Mouse (Mus musculus) liver, embryonic 16.5 days (tissue): ENCODE measurements around the gene Golga2. TPM values are rescaled to one million over a fixed set of nuclear protein-coding genes. Genes with fewer than 3 reads are reported as not detected.
A peak's percentile ranks its signal among the peaks of the same experiment; 100 is the strongest.

Experiments
- ATAC-seq: fragments of 200-750 bp; cut with Nextera tagmentation; 2 replicates; pipeline ENCODE4 v1.8.0; 2017; ENCODE audit warnings: low read depth, mild to moderate bottlenecking, moderate number of reproducible peaks, moderate library complexity
- H3K27ac ChIP-seq: fragments of 300-500 bp; sonication (generic); 2 replicates; pipeline ENCODE4 v1.5.1; 2014; ENCODE audit warnings: mild to moderate bottlenecking, low read length
- H3K27me3 ChIP-seq: fragments of 300-500 bp; sonication (generic); 2 replicates; pipeline ENCODE4 v1.6.1; 2014; ENCODE audit warnings: low read depth, low read length, mixed read lengths; ENCODE audit not compliant: control insufficient read depth, insufficient read depth
- H3K36me3 ChIP-seq: fragments of 300-500 bp; sonication (generic); 2 replicates; pipeline ENCODE4 v1.6.1; 2014; ENCODE audit warnings: mild to moderate bottlenecking; ENCODE audit not compliant: control insufficient read depth, insufficient read depth
- H3K4me1 ChIP-seq: fragments of 300-500 bp; sonication (generic); 2 replicates; pipeline ENCODE4 v1.6.1; 2014; ENCODE audit warnings: low read depth, low read length, mixed read lengths; ENCODE audit not compliant: control insufficient read depth
- H3K4me2 ChIP-seq: fragments of 300-500 bp; sonication (generic); 2 replicates; pipeline ENCODE4 v1.6.1; 2014; ENCODE audit warnings: low read depth, low read length, mixed read lengths
- H3K4me3 ChIP-seq: fragments of 300-500 bp; sonication (generic); 2 replicates; pipeline ENCODE4 v1.5.1; 2014; ENCODE audit warnings: low read depth, mild to moderate bottlenecking, low read length
- H3K9ac ChIP-seq: fragments of 300-500 bp; sonication (generic); 2 replicates; pipeline ENCODE4 v1.6.1; 2014; ENCODE audit warnings: low read depth, low read length
- H3K9me3 ChIP-seq: fragments of 300-500 bp; sonication (generic); replicated peaks from 2 replicates; pipeline ENCODE4 v1.6.1; 2016; ENCODE audit warnings: low read length; ENCODE audit not compliant: control insufficient read depth
- WGBS: fragments of 180-500 bp; shearing (Covaris S2); extraction: QIAGEN DNeasy Blood & Tissue Kit; methylation state at CpG from one replicate; pipeline ENCODE4 v1.1.7; 2014; ENCODE audit not compliant: insufficient replicate concordance; 5-methylcytosine and 5-hydroxymethylcytosine counted together
- polyA plus RNA-seq: library from polyadenylated mRNA; unstranded; fragments of >200 nt; fragmentation: Nextera tagmentation; extraction: Ambion mirVana; gene quantifications from 2 replicates; pipeline ENCODE4 v1.2.1, GENCODE M21; 2015

Gene Golga2
- polyA plus RNA-seq, 1 experiment from 2014 or later, result 10.0 TPM

DNA sequence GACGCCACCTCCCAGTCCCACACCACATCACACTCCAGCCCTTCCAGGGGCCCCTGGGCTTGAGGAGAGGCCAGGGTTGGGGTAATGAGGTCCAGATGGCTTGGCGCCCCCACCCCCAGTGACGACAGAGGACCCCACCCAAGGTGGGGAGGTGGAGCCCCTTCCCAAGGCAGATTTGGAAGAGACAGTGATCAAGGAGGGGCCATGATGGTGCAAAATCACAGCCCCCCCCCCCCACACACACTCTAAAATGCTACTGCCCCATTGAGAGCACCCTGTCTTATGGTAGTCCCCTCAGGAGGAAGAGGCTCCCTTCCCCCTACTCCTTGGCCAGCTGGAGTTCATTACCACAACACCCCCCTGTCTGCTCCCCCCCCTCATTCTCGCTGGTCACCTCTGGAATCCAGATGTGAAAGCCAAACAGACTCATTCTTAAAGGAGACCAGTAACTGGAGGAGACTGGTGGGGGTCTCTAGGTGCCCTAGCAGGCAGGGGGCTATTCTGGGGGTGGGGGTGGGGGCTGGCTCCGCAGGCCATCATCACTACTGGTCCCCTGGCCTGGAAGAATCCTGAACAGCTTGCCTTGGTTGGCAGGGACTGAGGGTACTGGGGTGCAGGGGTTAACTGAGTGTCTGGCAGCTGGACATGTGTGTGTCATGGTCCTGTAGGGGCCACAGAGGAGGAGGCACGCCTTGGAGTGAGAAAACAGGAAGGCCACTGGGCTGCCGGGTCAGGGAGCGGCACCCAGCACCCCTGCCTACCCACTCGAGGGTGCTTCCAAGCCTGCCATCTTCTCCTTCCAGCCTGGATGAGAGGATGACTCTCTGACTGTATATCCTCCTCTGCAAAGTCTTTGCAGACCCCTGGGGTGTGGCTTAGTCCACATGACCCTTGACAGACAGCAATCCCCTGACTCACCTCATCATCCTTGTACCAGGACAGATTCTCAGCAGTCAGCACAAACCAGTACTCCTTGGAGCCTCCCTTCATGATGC, 32.7 kb downstream of the Golga2 start:
- Histone ChIP-seq H3K9me3 (no peaks in the 10 kb centered on the region), H3K36me3 (no peaks in the 10 kb centered on the region), H3K4me2 (no peak overlapping the region), H3K27me3 (peaks cover 31% of the 10 kb centered on the region), H3K4me1 (no peaks in the 10 kb centered on the region), H3K27ac (no peak overlapping the region), H3K4me3 (no peak overlapping the region), H3K9ac (no peak overlapping the region)
- no peak for ATAC-seq
- 27% methylated on average over 9 of the region's 9 CpGs for WGBS

DNA sequence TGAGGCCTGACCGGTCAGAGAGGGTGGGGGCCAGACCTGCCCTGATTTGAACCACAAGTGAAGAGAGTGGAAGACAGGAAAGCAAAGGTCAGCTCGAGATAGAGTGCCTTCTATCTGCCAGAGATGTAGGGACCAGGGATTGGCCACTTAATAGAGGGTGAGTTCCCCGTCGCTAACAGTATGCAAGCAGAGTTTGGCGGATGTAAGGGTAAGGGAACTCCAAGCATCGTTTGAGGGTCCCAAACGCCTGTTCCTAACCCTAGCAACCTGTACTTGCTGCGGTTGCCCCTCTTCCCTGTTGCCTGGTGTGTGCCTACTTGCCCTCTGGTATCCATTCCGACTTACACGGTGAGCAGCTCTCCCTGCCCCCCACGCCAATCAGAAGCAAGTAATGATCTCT, 33.5 kb downstream of the Golga2 start:
- H3K9me3 ChIP-seq, result no peaks in the 10 kb centered on the region
- no peaks in the 10 kb centered on the region for H3K4me1 ChIP-seq
- H3K9ac ChIP-seq, result no peak overlapping the region
- peaks cover 27% of the 10 kb centered on the region for H3K27me3 ChIP-seq
- no peak overlapping the region for H3K4me3 ChIP-seq
- ATAC-seq, result no peak
- H3K4me2 ChIP-seq, result no peak overlapping the region
- WGBS, result 51% methylated on average over 11 of the region's 11 CpGs
- no peaks in the 10 kb centered on the region for H3K36me3 ChIP-seq
- H3K27ac ChIP-seq, result no peak overlapping the region

DNA sequence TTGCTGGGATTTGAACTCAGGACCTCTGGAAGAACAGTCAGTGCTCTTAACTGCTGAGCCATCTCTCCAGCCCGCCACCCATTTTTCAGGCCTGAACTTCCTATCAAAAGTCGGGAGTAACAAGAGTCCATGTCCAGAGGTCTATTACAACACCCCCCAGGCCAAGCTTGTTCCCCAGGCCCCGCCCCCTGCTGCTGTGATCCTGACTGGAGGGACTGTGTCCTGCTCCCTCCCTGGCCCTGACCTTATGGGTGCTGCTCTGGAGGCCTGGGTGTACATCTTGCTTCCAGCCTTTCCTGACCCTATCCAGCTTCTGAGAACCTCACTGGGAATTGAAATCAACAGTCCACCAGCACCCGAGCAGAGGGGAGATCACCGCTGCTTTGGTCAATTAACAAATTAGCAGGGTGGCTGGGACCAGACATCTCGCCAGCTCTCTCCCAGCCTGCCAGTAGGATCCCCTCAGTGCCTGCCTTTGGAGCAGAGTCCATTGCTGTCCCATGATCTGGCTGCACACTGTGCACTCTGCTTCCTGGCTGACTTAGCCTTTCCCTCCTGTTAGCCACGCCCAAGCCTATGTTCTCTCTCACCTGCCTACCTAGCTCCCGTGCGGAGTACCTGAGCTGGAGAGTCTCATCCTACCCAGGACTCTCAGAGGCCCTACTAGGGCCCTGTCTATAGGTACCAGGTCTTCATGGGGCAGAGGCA, 34.6 kb downstream of the Golga2 start:
- ATAC-seq, result 0 out of 2 replicates have a peak, but pooled peaks have one; percentile 26
- Histone ChIP-seq H3K4me3 (no peak overlapping the region), H3K4me2 (no peak overlapping the region), H3K27me3 (peaks cover 22% of the 10 kb centered on the region), H3K4me1 (no peaks in the 10 kb centered on the region), H3K9me3 (no peaks in the 10 kb centered on the region), H3K27ac (no peak overlapping the region), H3K9ac (no peak overlapping the region), H3K36me3 (no peaks in the 10 kb centered on the region)
- 49% methylated on average over 9 of the region's 9 CpGs for WGBS

DNA sequence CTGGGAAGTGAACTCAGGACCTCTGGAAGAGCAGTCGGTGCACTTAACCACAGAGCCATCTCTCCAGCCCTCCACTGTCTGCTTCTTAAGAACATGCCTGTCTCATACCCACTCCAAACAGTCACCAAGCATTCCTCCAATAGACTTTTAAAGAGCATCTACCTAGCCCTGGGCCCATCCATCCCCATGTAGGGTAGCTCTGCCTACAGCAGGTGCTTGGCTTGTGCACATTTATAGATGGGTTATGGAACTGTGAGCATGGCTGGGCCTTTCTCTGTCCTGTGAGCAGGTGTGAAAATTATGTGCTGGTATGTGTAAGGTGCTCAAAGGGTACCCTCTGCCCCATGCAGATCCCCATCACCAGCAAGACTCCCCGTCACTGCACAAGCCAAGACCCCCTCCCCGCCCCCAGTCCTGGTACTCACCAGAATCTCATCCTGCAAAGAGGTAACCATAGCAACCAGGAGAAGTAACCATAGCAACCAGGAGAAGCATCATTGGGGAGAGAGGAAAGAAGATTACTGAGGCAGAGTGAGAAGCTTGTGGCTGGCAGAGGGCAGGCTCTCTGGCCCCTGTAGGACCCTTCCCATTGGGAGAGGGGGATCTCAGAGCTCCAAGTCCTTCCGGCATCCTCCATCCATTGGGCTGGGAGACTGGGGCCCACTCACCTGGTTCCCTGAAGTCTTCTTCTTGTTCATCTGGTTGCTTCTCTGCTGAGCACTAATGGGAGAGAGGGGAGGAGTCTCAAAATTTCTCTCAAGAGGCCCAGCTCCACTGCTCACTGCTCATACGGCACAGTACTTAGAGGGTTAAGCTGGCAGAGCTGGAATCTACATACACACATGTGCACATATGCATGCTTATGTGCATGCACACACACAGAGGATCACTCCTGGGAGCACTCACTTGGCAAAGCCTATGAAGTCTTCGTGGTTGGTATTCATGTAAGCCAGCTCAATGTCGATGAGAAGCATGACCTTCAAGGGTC, 35.9 kb downstream of the Golga2 start:
- no peak for ATAC-seq
- 60% methylated on average over 7 of the region's 7 CpGs for WGBS
- Histone ChIP-seq H3K27me3 (peaks cover 10% of the 10 kb centered on the region), H3K4me2 (no peak overlapping the region), H3K36me3 (no peaks in the 10 kb centered on the region), H3K4me3 (no peak overlapping the region), H3K9ac (no peak overlapping the region), H3K27ac (no peak overlapping the region), H3K9me3 (no peaks in the 10 kb centered on the region), H3K4me1 (no peaks in the 10 kb centered on the region)

DNA sequence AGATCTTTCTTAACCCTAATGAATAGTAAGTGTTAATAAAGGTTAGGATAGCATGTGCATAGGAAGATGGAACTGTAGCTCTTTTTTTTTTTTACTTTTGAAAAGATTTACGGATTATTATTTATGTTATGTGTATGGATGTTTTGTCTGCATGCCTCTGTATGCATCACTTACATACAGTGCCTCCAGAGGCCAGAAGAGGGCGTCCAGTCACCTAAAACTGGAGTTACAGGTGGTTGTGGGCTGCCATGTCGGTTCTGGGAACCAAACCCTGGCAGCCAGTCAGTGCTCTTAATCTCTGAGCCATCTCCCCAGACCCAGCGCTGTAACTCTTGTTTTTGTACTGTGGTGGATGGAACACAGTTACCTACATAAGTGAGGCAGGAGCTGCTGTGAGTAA, 37.1 kb downstream of the Golga2 start:
- no peak for ATAC-seq
- Histone ChIP-seq H3K4me3 (no peak overlapping the region), H3K27ac (no peak overlapping the region), H3K9me3 (no peaks in the 10 kb centered on the region), H3K4me1 (no peaks in the 10 kb centered on the region), H3K36me3 (no peaks in the 10 kb centered on the region), H3K4me2 (no peak overlapping the region), H3K27me3 (no peaks in the 10 kb centered on the region; the same call in 1 of the 2 replicates), H3K9ac (no peak overlapping the region)
- 42% methylated on average over 4 of the region's 4 CpGs for WGBS

DNA sequence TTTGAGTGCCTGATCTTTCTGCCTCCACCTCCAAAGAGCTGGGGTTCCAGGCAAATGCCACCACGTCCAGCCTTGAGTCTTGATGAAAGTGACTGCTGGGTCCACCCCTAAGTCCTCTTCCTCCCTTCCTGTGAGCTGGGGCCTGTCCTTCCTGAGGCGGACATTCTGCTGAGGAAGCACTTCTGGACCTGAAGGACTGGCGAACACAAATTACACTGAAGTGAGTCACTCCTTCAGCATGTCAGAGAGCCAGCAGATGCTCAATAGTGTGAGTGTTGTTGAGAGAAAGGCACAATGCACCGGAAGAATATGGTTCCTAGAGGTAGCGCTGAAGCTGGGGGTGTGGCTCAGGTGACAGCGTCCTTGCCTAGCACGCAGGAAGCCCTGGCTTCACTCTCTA, 38.2 kb downstream of the Golga2 start:
- no peaks in the 10 kb centered on the region for H3K9me3 ChIP-seq
- H3K27ac ChIP-seq, result no peak overlapping the region
- 33% methylated on average over 7 of the region's 7 CpGs for WGBS
- H3K4me1 ChIP-seq, result no peaks in the 10 kb centered on the region
- H3K4me2 ChIP-seq, result no peak overlapping the region
- ATAC-seq, result no peak
- H3K9ac ChIP-seq, result no peak overlapping the region
- no peaks in the 10 kb centered on the region for H3K27me3 ChIP-seq
- no peaks in the 10 kb centered on the region for H3K36me3 ChIP-seq
- H3K4me3 ChIP-seq, result no peak overlapping the region

DNA sequence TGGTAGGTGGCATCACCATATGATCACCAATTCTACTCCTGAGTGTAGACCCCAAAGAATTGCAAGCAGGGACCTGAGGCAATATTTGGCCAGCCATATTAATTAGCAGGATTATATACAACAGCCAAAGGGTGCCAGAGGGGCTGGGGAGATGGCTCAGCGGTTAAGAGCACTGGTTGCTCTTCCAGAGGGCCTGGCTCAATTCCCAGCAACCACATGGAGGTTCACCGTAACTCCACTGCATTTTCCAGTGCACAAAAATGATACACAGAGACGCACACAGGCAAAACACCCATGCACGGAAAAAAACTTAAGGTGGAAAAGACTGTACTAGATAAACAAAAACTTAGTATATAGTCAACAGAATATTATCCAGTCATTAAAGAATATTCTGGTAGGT, 40.0 kb downstream of the Golga2 start:
- no peak overlapping the region for H3K9ac ChIP-seq
- no peak overlapping the region for H3K4me3 ChIP-seq
- H3K27me3 ChIP-seq, result no peaks in the 10 kb centered on the region
- no peaks in the 10 kb centered on the region for H3K36me3 ChIP-seq
- ATAC-seq, result no peak
- no peak overlapping the region for H3K4me2 ChIP-seq
- H3K4me1 ChIP-seq, result no peaks in the 10 kb centered on the region
- H3K9me3 ChIP-seq, result no peaks in the 10 kb centered on the region
- no peak overlapping the region for H3K27ac ChIP-seq
- WGBS, result 69% methylated on average over 4 of the region's 4 CpGs

DNA sequence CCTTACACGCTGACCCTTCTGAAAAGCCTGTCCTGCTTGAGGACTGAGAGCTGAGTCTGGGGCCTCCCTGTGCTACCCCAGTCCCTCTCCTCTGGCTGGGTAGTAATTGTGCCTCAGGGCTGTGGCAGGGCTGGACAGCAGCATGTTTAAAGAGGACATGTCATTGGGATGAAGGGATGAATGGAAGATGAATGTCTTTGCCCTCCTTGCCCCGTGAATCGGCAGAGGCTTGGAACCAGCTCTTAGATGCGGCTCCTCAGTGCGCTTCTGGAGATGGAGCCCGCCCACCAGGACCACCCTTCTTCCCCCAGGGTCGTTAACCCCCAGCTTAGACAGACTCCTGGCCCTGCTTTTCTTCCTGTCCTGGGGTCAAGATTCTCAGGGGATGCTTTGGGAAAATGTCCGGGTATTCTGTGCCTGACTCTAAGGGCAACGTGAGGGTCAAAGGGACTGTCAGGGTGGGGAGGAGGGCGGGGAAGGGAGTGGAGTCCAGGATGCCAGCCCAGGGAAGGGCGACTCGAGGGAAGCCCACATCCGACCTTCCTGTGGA, 41.8 kb downstream of the Golga2 start:
- no peaks in the 10 kb centered on the region for H3K36me3 ChIP-seq
- H3K9me3 ChIP-seq, result no peaks in the 10 kb centered on the region
- no peaks in the 10 kb centered on the region for H3K4me1 ChIP-seq
- no peak overlapping the region for H3K27ac ChIP-seq
- no peak overlapping the region for H3K4me3 ChIP-seq
- WGBS, result 47% methylated on average over 13 of the region's 13 CpGs
- H3K9ac ChIP-seq, result no peak overlapping the region
- ATAC-seq, result no peak
- H3K4me2 ChIP-seq, result no peak overlapping the region
- H3K27me3 ChIP-seq, result no peaks in the 10 kb centered on the region
